Mouse (Mus musculus) gastrocnemius, adult 2 months (tissue): ENCODE results near the gene Atmin. TPM values are rescaled to one million over a fixed set of nuclear protein-coding genes. Genes with fewer than 3 reads are reported as not detected.

Experiments used
- DNase-seq: peaks from one replicate; pipeline ENCODE4 v3.0.0; 2022
- H3K27ac ChIP-seq: fragments of 200-600 bp; 2 replicates; pipeline ENCODE4 v1.8.1; 2022; ENCODE audit warnings: mild to moderate bottlenecking
- H3K4me3 ChIP-seq: fragments of 200-600 bp; 2 replicates; pipeline ENCODE4 v1.8.1; 2022; ENCODE audit warnings: mild to moderate bottlenecking, moderate library complexity
- CTCF ChIP-seq: fragments of 200-600 bp; IDR thresholded peaks from 2 replicates; pipeline ENCODE4 v1.8.1; 2022; ENCODE audit warnings: antibody characterized with exemption, mild to moderate bottlenecking, moderate library complexity
- intact Hi-C: fragments of 180-260 bp; cut with DNase I; formaldehyde crosslinking; loops from one replicate; pipeline ENCODE4 v1.15.1; 2025
- long read RNA-seq, 2 experiments: library from polyadenylated mRNA; stranded (forward); transcript quantifications; one replicate each; pipeline ENCODE4 v2.0.0; 2021
- total RNA-seq, 2 experiments: library from RNA; stranded (reverse); gene quantifications; 2 replicates each; pipeline ENCODE4 v1.2.3; 2021

The Atmin gene
- total RNA-seq, result 10 to 100 TPM; 22.5 to 23.1 TPM
- long read RNA-seq, experiment 1, full-length matches to known transcripts, result 39 of 47 reads
- long read RNA-seq, experiment 1, partial matches to known transcripts, result 8 of 47 reads
- long read RNA-seq, experiment 1, other reads (novel, unspliced or antisense), result 0 of 47 reads
- long read RNA-seq, experiment 2, full-length matches to known transcripts, result 34 of 41 reads
- long read RNA-seq, experiment 2, partial matches to known transcripts, result 0 of 41 reads
- long read RNA-seq, experiment 2, other reads (novel, unspliced or antisense), result 7 of 41 reads

DNA sequence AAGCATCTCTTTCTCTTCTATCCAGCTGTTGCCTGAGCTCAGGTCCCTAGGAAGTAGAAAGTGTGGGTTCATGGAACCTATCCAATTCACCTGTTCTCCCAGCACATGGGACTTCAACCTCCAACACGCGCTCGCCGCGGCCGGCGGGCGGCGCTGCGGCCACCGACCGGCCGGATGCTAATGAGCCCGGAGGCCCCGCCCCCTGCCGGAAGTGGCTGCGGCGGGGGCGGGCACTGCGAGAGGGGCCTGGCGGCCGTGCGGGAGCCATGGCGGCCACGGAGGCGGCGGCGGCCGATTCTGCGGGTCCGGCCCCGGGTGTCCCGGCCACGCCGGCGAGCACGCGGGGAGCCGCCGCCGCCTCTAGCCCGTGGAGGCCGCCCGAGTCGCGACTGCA lies at the start of gene Atmin:
Gene Atmin (plus strand): TSS at position 233 of the 394 bp plus-strand sequence.
- peak; percentile 84 for TF ChIP-seq CTCF
- Histone ChIP-seq H3K4me3 (peak within 1 kb of the TSS; percentile 99), H3K27ac (peak within 1 kb of the TSS; percentile 84)
- intact Hi-C loops, result loop anchor here (1.0 kb wide), 1 partner anchor 36 kb away; no protein-coding TSS in a partner anchor
- DNase-seq, result peak; percentile 93

- no peak for DNase-seq
- Histone ChIP-seq H3K4me3 (no peak overlapping the region), H3K27ac (no peak overlapping the region)
- no peak for TF ChIP-seq CTCF
- intact Hi-C loops, result no loop called here
These were observed 49.3 kb upstream of the Atmin start for GRCm38 (mm10) chr8:116893938-116894337.

- intact Hi-C loops, result no loop called here
- Histone ChIP-seq H3K4me3 (0 out of 2 replicates have a peak overlapping the region, but pooled peaks have one; percentile 13), H3K27ac (peak overlapping the region; percentile 57; the same call in 1 of the 2 replicates)
- TF ChIP-seq CTCF, result no peak
- DNase-seq, result no peak
These were observed 47.7 kb upstream of the Atmin start for GRCm38 (mm10) chr8:116895521-116895920.

DNA sequence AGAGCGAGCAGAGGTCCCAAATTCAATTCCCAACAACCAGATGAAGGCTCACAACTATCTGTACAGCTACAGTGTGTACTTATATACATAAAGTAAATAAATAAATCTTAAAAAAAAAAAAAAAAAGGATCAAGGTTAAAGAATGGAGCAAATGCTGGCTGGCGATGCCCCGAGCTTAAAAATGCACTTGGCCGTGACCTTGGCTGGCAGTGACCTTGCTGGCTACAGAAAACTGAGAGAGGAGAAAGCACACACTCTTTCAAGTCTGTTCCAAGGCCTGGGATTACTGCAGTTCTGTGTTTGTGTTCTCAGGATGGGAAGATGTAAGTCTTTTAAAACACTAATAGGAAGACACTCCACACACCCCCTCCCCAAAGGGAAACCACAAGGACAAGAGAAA lies 38.5 kb upstream of the Atmin start:
- Histone ChIP-seq H3K27ac (peak overlapping the region; percentile 48; the same call in 1 of the 2 replicates), H3K4me3 (no peak overlapping the region)
- intact Hi-C loops, result no loop called here
- no peak for TF ChIP-seq CTCF
- DNase-seq, result no peak

DNA sequence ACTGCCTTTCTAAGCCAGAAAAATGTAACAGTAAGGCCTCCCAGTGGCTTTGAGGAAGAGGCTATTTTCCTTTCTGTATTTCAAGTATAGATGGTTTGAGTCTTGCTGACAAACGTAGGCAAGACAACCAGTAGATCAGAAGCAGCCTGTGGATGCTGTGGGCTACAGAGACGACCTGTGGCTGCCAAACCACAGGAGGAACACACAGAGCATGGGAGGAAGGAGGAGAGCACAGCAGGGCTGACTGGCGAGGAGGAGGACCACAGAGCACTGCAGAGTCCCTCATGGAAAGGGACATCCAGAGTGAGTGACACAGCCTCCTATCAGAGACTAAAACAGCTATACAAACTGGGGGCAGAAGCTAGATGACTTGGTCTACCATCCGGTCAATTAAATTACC lies 37.9 kb upstream of the Atmin start:
- Histone ChIP-seq H3K4me3 (no peak overlapping the region), H3K27ac (peak overlapping the region; percentile 48; the same call in 1 of the 2 replicates)
- DNase-seq, result no peak
- intact Hi-C loops, result no loop called here
- TF ChIP-seq CTCF, result no peak

GRCm38 (mm10) chr8:116905836-116906235 lies 37.4 kb upstream of the Atmin start:
- intact Hi-C loops, result no loop called here
- DNase-seq, result no peak
- Histone ChIP-seq H3K27ac (no peak overlapping the region), H3K4me3 (no peak overlapping the region)
- no peak for TF ChIP-seq CTCF

DNA sequence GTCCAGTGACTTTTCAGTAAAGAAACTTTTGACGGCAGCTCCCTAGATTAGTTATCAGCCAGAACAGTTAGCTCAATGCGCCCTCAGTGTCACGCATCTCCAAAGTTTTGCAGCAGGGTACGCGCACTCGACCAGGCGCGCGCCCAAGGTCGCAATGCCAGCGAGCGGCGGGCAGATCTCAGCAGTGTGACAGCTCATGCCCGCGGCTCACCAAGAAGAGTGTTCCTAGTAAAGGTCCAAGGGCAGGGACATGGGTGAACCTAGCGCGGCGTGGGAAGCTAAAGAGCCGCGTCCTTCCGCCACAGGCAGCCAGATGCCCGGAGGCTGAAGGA lies 22.2 kb upstream of the Atmin start:
- DNase-seq, result no peak
- no peak for TF ChIP-seq CTCF

DNA sequence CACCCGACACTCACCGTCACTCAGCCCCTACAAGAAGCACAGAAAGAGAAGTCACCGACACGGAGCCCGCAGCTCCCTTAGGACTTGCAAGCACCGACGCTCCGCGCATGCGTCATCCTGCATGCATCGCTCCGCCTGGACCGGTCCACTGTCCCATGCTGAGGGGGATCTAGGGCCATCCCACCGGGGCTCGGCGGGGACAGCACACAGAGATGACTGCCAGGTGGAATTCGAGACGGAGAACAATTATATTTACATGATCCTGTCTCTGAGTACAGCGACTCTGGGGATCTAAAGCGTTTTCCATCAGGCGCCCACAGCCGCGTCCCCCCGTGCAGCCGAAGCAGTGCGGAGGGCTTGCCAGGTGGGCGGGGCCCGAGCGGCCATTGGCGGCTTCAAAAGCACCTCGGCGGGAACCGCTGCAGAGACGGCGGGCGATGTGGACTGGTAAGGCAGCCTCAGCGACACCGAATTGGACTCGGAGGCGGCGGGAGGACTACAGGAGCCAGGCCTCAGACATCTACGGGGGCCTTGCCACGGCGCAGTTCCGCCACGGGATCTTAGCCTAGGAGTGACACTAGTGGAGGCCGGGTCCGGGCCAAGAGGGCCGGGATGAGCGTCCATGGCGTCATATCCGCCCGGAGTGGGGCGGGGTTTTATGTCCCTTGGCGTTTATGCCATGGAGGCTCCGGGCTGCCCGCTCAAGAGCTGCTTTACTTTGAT lies 21.7 kb upstream of the Atmin start, which contains the start of the genes Cmc2 and Cenpn:
Gene Cmc2 (minus strand): TSS at position 119 of the 723 bp plus-strand sequence.
Gene Cenpn (plus strand): TSS at position 394 of the 723 bp plus-strand sequence.
- H3K4me3 ChIP-seq, result peak within 1 kb of the TSS; percentile 93
- TF ChIP-seq CTCF, result no peak
- DNase-seq, result peak; percentile 96
- intact Hi-C loops, result loop anchor here (2.0 kb wide), 1 partner anchor 57 kb away; the partner anchor contains the start of gene 1700030J22Rik
- H3K27ac ChIP-seq, result peak within 1 kb of the TSS; percentile 94

More for the DNA sequence above, 22.2 kb upstream of the Atmin start:
- H3K4me3 ChIP-seq, result peak overlapping the region; percentile 93
- intact Hi-C loops, result no loop called here
- H3K27ac ChIP-seq, result peak overlapping the region; percentile 94

DNA sequence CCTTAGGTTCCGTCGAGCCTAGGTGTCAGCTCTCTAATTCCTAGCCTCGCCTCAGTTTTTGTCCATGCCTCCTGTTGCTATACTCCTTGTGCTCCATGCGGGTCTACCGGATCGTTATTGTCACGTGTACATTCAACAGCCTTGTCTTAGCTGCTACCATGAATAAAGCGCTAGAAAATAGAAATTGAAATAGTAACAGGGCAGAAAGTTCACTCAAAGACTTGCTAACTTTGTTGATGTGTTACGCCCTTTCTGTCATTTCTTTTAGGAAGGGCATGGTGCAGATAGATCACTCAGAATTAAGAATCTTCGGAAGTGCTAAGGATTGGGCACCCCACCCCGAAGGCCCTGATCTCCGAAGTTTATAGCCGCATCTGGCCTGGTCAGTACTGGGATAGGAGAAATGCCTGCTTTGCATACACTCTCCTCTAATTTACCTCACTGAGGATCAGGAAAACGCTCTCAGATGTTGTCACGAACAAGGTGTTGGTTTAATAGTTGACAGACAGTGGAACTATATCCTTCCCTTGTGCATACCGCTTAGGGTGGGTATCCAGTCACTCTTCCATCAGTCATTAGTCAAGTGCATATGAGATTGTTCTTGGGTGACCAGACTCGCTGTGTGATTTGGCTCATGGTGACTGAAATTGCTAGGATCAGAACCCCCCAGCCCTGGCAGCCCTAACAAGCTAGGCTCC lies 21.0 kb upstream of the Atmin start:
- no peak for DNase-seq
- Histone ChIP-seq H3K4me3 (peak overlapping the region; percentile 93), H3K27ac (peak overlapping the region; percentile 94)
- intact Hi-C loops, result loop anchor here (2.0 kb wide), 1 partner anchor 57 kb away; the partner anchor contains the start of gene 1700030J22Rik
- TF ChIP-seq CTCF, result no peak

DNA sequence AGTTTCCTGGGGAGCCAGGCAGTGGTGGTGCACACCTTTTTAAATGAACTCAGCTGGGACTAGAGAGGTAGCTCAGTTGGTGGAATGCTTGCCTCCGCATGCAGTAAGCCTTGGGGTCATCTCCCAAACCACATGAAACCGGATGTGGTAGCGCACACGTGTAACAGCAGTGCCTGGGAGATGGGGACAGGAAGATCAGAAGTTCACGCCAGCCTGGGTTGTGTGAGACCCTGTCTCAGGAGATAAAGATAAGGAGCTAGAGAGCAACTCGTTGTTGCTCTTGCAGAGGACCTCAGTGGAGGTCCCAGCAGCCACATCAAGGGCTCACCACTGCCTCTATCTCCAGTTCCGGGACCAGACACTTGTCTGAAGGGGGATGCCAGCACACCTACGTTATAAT lies 19.7 kb upstream of the Atmin start:
- DNase-seq, result no peak
- no peak overlapping the region for H3K4me3 ChIP-seq
- TF ChIP-seq CTCF, result no peak
- intact Hi-C loops, result loop anchor here (2.0 kb wide), 1 partner anchor 55 kb away; the partner anchor contains the start of gene 1700030J22Rik
- no peak overlapping the region for H3K27ac ChIP-seq

GRCm38 (mm10) chr8:116927880-116928279 lies 15.3 kb upstream of the Atmin start:
- peak; percentile 59 for TF ChIP-seq CTCF
- intact Hi-C loops, result no loop called here
- Histone ChIP-seq H3K4me3 (no peak overlapping the region), H3K27ac (no peak overlapping the region)
- peak; percentile 33 for DNase-seq

- TF ChIP-seq CTCF, result 0 out of 2 replicates have a peak, but pooled peaks have one; percentile 2
- DNase-seq, result no peak
- H3K4me3 ChIP-seq, result no peak overlapping the region
- intact Hi-C loops, result no loop called here
- no peak overlapping the region for H3K27ac ChIP-seq
These were observed 14.6 kb upstream of the Atmin start for GRCm38 (mm10) chr8:116928588-116928987.
